Mouse (Mus musculus) forebrain, embryonic 10.5 days (tissue): ENCODE measurements around the gene Kcnk16. TPM values are rescaled to one million over a fixed set of nuclear protein-coding genes. Genes with fewer than 3 reads are reported as not detected.

Experiments used
- DNase-seq: peaks from one replicate; pipeline ENCODE4 v3.0.0-alpha.2; 2017; ENCODE audit warnings: low spot score; ENCODE audit errors: extremely low spot score
- H3K27ac ChIP-seq: fragments of 300-500 bp; sonication (generic); 2 replicates; pipeline ENCODE4 v1.5.1; 2016; ENCODE audit warnings: mild to moderate bottlenecking
- H3K27me3 ChIP-seq: fragments of 300-500 bp; sonication (generic); 2 replicates; pipeline ENCODE4 v1.6.1; 2016; ENCODE audit warnings: mild to moderate bottlenecking; ENCODE audit not compliant: poor library complexity, severe bottlenecking
- H3K36me3 ChIP-seq: fragments of 300-500 bp; sonication (generic); replicated peaks from 2 replicates; pipeline ENCODE4 v1.6.1; 2016; ENCODE audit warnings: mild to moderate bottlenecking, moderate library complexity
- H3K4me1 ChIP-seq: fragments of 300-500 bp; sonication (generic); 2 replicates; pipeline ENCODE4 v1.6.1; 2016
- H3K4me3 ChIP-seq: fragments of 300-500 bp; sonication (generic); 2 replicates; pipeline ENCODE4 v1.5.1; 2016; ENCODE audit warnings: mild to moderate bottlenecking, moderate library complexity
- H3K9me3 ChIP-seq: fragments of 300-500 bp; sonication (generic); 2 replicates; pipeline ENCODE4 v1.6.1; 2016; ENCODE audit warnings: mild to moderate bottlenecking, moderate library complexity
- WGBS: fragments of 180-500 bp; shearing (Covaris S2); methylation state at CpG from one replicate; pipeline ENCODE4 v1.1.7; 2016; 5-methylcytosine and 5-hydroxymethylcytosine counted together
- polyA plus RNA-seq: library from polyadenylated mRNA; unstranded; fragments of >200 nt; fragmentation: Nextera tagmentation; extraction: Ambion mirVana; gene quantifications from 2 replicates; pipeline ENCODE4 v1.2.1, GENCODE M21; 2016

The Kcnk16 gene
- polyA plus RNA-seq, 1 experiment from 2014 or later: not detected

DNA sequence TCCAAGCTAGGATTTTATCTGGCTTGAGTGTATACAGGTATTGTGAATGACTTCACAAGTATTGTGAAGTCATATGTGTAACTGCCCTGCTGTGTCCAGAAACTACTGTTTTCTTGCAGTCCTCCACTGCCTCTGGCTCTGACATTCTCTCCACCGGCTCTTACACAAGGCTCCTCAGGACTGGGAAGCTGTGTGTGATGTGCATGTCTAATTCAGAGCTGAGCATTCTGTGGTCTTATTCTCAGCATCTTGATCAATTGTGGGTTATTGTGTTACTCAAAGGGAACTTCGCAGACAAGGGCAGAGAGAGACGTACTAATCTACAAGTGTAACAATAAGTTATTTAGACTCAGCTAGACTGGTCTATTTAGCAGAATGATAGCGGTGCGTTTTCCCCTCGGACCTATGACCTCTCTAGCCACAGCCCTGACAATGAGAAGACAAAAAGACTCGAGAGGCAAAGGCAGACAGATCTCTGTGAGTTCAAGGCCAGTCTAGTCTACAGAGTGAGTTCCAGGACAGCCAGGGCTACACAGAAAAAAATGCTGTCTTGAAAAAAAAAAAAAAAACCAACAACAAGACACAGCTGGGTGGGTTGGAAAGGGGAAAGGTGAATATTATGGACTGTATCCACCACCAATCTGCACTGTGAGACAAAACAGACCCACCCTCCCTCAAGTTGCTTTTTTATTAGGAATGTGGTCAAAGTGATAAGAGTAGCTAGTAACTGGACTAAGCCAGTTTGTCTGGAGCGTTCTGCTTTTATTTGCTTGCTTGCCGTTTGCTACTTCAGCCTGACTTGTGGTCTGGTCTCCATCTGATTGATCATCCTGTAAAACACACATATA is 57.0 kb downstream of the Kcnk16 start:
- no peaks in the 10 kb centered on the region for H3K9me3 ChIP-seq
- no peak for DNase-seq
- H3K27me3 ChIP-seq: no peaks in the 10 kb centered on the region
- no peak overlapping the region for H3K4me3 ChIP-seq
- no peaks in the 10 kb centered on the region for H3K36me3 ChIP-seq
- 0 out of 2 replicates have a peak overlapping the region, but pooled peaks have one; percentile 37 for H3K27ac ChIP-seq
- WGBS: 61% methylated on average over 9 of the region's 9 CpGs
- H3K4me1 ChIP-seq: peaks cover 39% of the 10 kb centered on the region

Other genes with a start within 250 kb of the Kcnk16 start
- 10.9 and 11.9 TPM in 2 replicates for gene Saysd1, start 130.7 kb downstream of the Kcnk16 start, polyA plus RNA-seq
- 16.1 and 16.8 TPM in 2 replicates for gene Kcnk5, start 87.4 kb downstream of the Kcnk16 start, polyA plus RNA-seq
- gene Nudt13, start 25.5 kb upstream of the Kcnk16 start, polyA plus RNA-seq: 9.9 and 12.0 TPM in 2 replicates
- 79.2 and 81.1 TPM in 2 replicates for gene Ecd, start 78.9 kb upstream of the Kcnk16 start, polyA plus RNA-seq
- gene Fam149b, start 79.0 kb upstream of the Kcnk16 start, polyA plus RNA-seq: 45.7 and 48.3 TPM in 2 replicates
- 374 and 381 TPM in 2 replicates for gene Dnajc9, start 119.7 kb upstream of the Kcnk16 start, polyA plus RNA-seq
- gene Mrps16, start 124.4 kb upstream of the Kcnk16 start, polyA plus RNA-seq: 78.0 and 78.5 TPM in 2 replicates
- gene Cfap70, start 183.0 kb upstream of the Kcnk16 start, polyA plus RNA-seq: 0.55 and 1.3 TPM in 2 replicates
- 18.7 and 18.8 TPM in 2 replicates for gene Anxa7, start 210.9 kb upstream of the Kcnk16 start, polyA plus RNA-seq
- gene Mss51, start 227.7 kb upstream of the Kcnk16 start, polyA plus RNA-seq: 1.3 TPM in 2 replicates